Mouse (Mus musculus) MEL (cell line): ENCODE measurements at regions not wholly inside any gene's neighbourhood (a gene's known extent, or its start where the extent isn't known, plus 50 kb on each side); places are given as distances from the start of the nearest gene placed in this dataset.
A peak's percentile ranks its signal among the peaks of the same experiment; 100 is the strongest.

Experiments used
- DNase-seq: peaks from one replicate; pipeline ENCODE4 v3.0.0; 2011; ENCODE audit warnings: low read depth, low spot score
- H3K27ac ChIP-seq: 2 replicates; pipeline ENCODE4 v1.5.1; 2012; ENCODE audit warnings: low read depth, mild to moderate bottlenecking, control low read depth, low read length, moderate library complexity; ENCODE audit not compliant: control insufficient read depth
- H3K27me3 ChIP-seq, 2 experiments: fragments of 150-350 bp in 1 of 2; sonication (generic) in 1 of 2; 2 replicates each; pipeline ENCODE4 v1.6.1; 2012; ENCODE audit warnings: low read length in 2 of 2, mild to moderate bottlenecking in 2 of 2, improper control_type of control experiment in 1 of 2, moderate library complexity in 1 of 2; ENCODE audit not compliant: insufficient read depth in 2 of 2, control insufficient read depth in 1 of 2
- H3K36me3 ChIP-seq, 2 experiments: 2 replicates each; pipeline ENCODE4 v1.6.1; 2012 to 2014; ENCODE audit warnings: low read length in 2 of 2, improper control_type of control experiment in 1 of 2, inconsistent platforms in 1 of 2, mild to moderate bottlenecking in 1 of 2; ENCODE audit not compliant: insufficient read depth in 2 of 2, control insufficient read depth in 1 of 2
- H3K4me1 ChIP-seq, 2 experiments: fragments of 150-350 bp in 1 of 2; sonication (generic) in 1 of 2; 2 replicates each; pipeline ENCODE4 v1.6.1; 2012; ENCODE audit warnings: low read length in 2 of 2, improper control_type of control experiment in 1 of 2, mild to moderate bottlenecking in 1 of 2; ENCODE audit not compliant: insufficient read depth in 2 of 2, control insufficient read depth in 1 of 2
- H3K4me3 ChIP-seq, 2 experiments: fragments of 150-350 bp in 1 of 2; sonication (generic) in 1 of 2; 2 replicates each; pipeline ENCODE4 v1.5.1; 2012; ENCODE audit warnings: low read depth in 2 of 2, low read length in 2 of 2, mild to moderate bottlenecking in 2 of 2, moderate library complexity in 2 of 2, control low read depth in 1 of 2, improper control_type of control experiment in 1 of 2; ENCODE audit not compliant: control insufficient read depth in 1 of 2, insufficient read depth in 1 of 2
- H3K79me2 ChIP-seq: 2 replicates; pipeline ENCODE4 v1.6.1; 2012; ENCODE audit warnings: mild to moderate bottlenecking, low read length, moderate library complexity; ENCODE audit not compliant: control insufficient read depth, poor library complexity, insufficient read depth
- H3K9ac ChIP-seq: 2 replicates; pipeline ENCODE4 v1.6.1; 2012; ENCODE audit warnings: low read depth, mild to moderate bottlenecking, control low read depth, low read length, moderate library complexity; ENCODE audit not compliant: control insufficient read depth, poor library complexity, severe bottlenecking
- H3K9me3 ChIP-seq: fragments of 150-350 bp; sonication (generic); replicated peaks from 2 replicates; pipeline ENCODE4 v1.6.1; 2012; ENCODE audit warnings: mild to moderate bottlenecking, low read length, improper control_type of control experiment, moderate library complexity; ENCODE audit not compliant: insufficient read depth
- BHLHE40 ChIP-seq: IDR thresholded peaks from 2 replicates; pipeline ENCODE4 v1.6.1; 2012; ENCODE audit warnings: low read depth, mild to moderate bottlenecking, inconsistent platforms, low read length, improper control_type of control experiment, borderline replicate concordance
- CHD1 ChIP-seq: IDR thresholded peaks from 2 replicates; pipeline ENCODE4 v1.6.1; 2012; ENCODE audit warnings: low read depth, mild to moderate bottlenecking, inconsistent platforms, low read length, improper control_type of control experiment
- CTCF ChIP-seq, 3 experiments: IDR thresholded peaks in 2 of 3; conservative IDR thresholded peaks in 1 of 3; 2 replicates each; pipeline ENCODE4 v1.5.1; 2011 to 2012; ENCODE audit warnings: low read length in 3 of 3, low read depth in 2 of 3, mild to moderate bottlenecking in 2 of 3, improper control_type of control experiment in 1 of 3, inconsistent platforms in 1 of 3, mixed read lengths in 1 of 3, moderate library complexity in 1 of 3; ENCODE audit not compliant: control insufficient read depth in 1 of 3, insufficient read depth in 1 of 3, poor library complexity in 1 of 3, severe bottlenecking in 1 of 3
- E2F4 ChIP-seq: IDR thresholded peaks from 2 replicates; pipeline ENCODE4 v1.6.1; 2011; ENCODE audit warnings: low read depth, low read length, improper control_type of control experiment, borderline replicate concordance
- GATA1 ChIP-seq: IDR thresholded peaks from 2 replicates; pipeline ENCODE4 v1.6.1; 2011; ENCODE audit warnings: low read depth, low read length, improper control_type of control experiment
- HCFC1 ChIP-seq: IDR thresholded peaks from 2 replicates; pipeline ENCODE4 v1.6.1; 2012; ENCODE audit warnings: low read depth, mild to moderate bottlenecking, inconsistent platforms, low read length, improper control_type of control experiment, moderate library complexity
- JUND ChIP-seq: IDR thresholded peaks from 2 replicates; pipeline ENCODE4 v1.6.1; 2011; ENCODE audit warnings: low read depth, mild to moderate bottlenecking, improper control_type of control experiment, low read length
- NELFE ChIP-seq: IDR thresholded peaks from 2 replicates; pipeline ENCODE4 v1.6.1; 2011; ENCODE audit warnings: low read depth, low read length, improper control_type of control experiment
- NRF1 ChIP-seq: IDR thresholded peaks from 2 replicates; pipeline ENCODE4 v1.6.1; 2014; ENCODE audit warnings: low read depth, mild to moderate bottlenecking, inconsistent platforms, low read length, improper control_type of control experiment, moderate library complexity; ENCODE audit not compliant: poor library complexity, insufficient read depth, severe bottlenecking
- RAD21 ChIP-seq: IDR thresholded peaks from 2 replicates; pipeline ENCODE4 v1.6.1; 2011; ENCODE audit warnings: mild to moderate bottlenecking, low read depth, low read length, improper control_type of control experiment
- SIN3A ChIP-seq: IDR thresholded peaks from 2 replicates; pipeline ENCODE4 v1.6.1; 2012; ENCODE audit warnings: low read length, improper control_type of control experiment, inconsistent platforms
- TBP ChIP-seq: IDR thresholded peaks from 2 replicates; pipeline ENCODE4 v1.8.0; 2011; ENCODE audit warnings: low read depth, low read length, improper control_type of control experiment
- ZNF384 ChIP-seq: IDR thresholded peaks from 2 replicates; pipeline ENCODE4 v1.6.1; 2012; ENCODE audit warnings: low read depth, mild to moderate bottlenecking, inconsistent platforms, low read length, improper control_type of control experiment

GRCm38 (mm10) chr3:54589976-54590375, 102.6 kb upstream of the Supt20 start:
- TF ChIP-seq SIN3A, result no peak
- TF ChIP-seq ZNF384, result no peak
- no peak for TF ChIP-seq NRF1
- no peak for TF ChIP-seq CHD1
- no peak for TF ChIP-seq BHLHE40
- TF ChIP-seq E2F4, result no peak
- TF ChIP-seq NELFE, result no peak
- no peak for TF ChIP-seq HCFC1
- H3K27ac ChIP-seq, result no peak overlapping the region
- H3K27me3 ChIP-seq, result no peaks in the 10 kb centered on the region
- H3K4me3 ChIP-seq, result no peak overlapping the region
- H3K79me2 ChIP-seq, result no peaks in the 10 kb centered on the region
- no peak overlapping the region for H3K9ac ChIP-seq
- no peaks in the 10 kb centered on the region for H3K9me3 ChIP-seq
- no peak for DNase-seq
- no peaks in the 10 kb centered on the region for H3K36me3 ChIP-seq
- H3K4me1 ChIP-seq, result no peaks in the 10 kb centered on the region

- Histone ChIP-seq H3K27me3 (no peaks in the 10 kb centered on the region), H3K27ac (no peak overlapping the region), H3K9ac (no peak overlapping the region), H3K4me3 (no peak overlapping the region), H3K9me3 (no peaks in the 10 kb centered on the region), H3K79me2 (no peaks in the 10 kb centered on the region), H3K4me1 (no peaks in the 10 kb centered on the region), H3K36me3 (no peaks in the 10 kb centered on the region)
- peak; percentile 24 for DNase-seq
- TF ChIP-seq RAD21, result peak; percentile 13
- no peak for TF ChIP-seq TBP
- peak; percentile 29 to 35 (median 31); a peak in 5 of 6 replicates for TF ChIP-seq CTCF (IDR thresholded peaks at IDR 0.05 in 2 of 3, conservative IDR thresholded peaks at IDR 0.05 in 1 of 3; ENCODE audit: control insufficient read depth in 1 of 3, insufficient read depth in 1 of 3, low read depth in 2 of 3, low read length in 3 of 3, poor library complexity in 1 of 3, severe bottlenecking in 1 of 3)
- TF ChIP-seq, all 39 proteins: peak for 2
These were observed 101.4 kb upstream of the Supt20 start for GRCm38 (mm10) chr3:54591160-54591559.

GRCm38 (mm10) chr3:54592064-54592463, 100.5 kb upstream of the Supt20 start:
- no peaks in the 10 kb centered on the region for H3K27me3 ChIP-seq
- no peak for DNase-seq
- no peak overlapping the region for H3K9ac ChIP-seq
- no peaks in the 10 kb centered on the region for H3K36me3 ChIP-seq
- H3K4me1 ChIP-seq, result no peaks in the 10 kb centered on the region
- H3K79me2 ChIP-seq, result no peaks in the 10 kb centered on the region
- H3K4me3 ChIP-seq, result no peak overlapping the region
- TF ChIP-seq JUND (no peak), GATA1 (no peak), CTCF (IDR thresholded peaks at IDR 0.05 in 2 of 3, conservative IDR thresholded peaks at IDR 0.05 in 1 of 3; ENCODE audit: control insufficient read depth in 1 of 3, insufficient read depth in 1 of 3, low read depth in 2 of 3, low read length in 3 of 3, poor library complexity in 1 of 3, severe bottlenecking in 1 of 3) (no peak)
- TF ChIP-seq, all 39 proteins: peak for 0
- H3K27ac ChIP-seq, result no peak overlapping the region
- H3K9me3 ChIP-seq, result no peaks in the 10 kb centered on the region
